ENCODE assay signal across 21 mouse cellular contexts in genomic region chr8:45631023-45631422, GRCm38 (mm10).
"Had no signal": no experiment of that assay in that cellular context is flagged by ENCODE, and none has a peak within 500 bp of the region (broad histone marks: within the 10 kb centered on the region; RNA-seq: fewer than 3 reads in every experiment).

No protein-coding gene starts in this region.

- H3K27me3 ChIP-seq: limb, embryonic 13.5 days; liver, embryonic 13.5 days; midbrain, embryonic 12.5 days; midbrain, embryonic 15.5 days; neural tube, embryonic 12.5 days; neural tube, embryonic 15.5 days had no signal

- H3K4me3 ChIP-seq: limb, embryonic 10.5 days; limb, embryonic 13.5 days; liver, embryonic 13.5 days; neural tube, embryonic 12.5 days; neural tube, embryonic 15.5 days had no signal

- ATAC-seq: midbrain, embryonic 15.5 days had no signal

- H3K27ac ChIP-seq: limb, embryonic 10.5 days; limb, embryonic 13.5 days; liver, embryonic 13.5 days; midbrain, embryonic 12.5 days; midbrain, embryonic 15.5 days; neural tube, embryonic 12.5 days; neural tube, embryonic 15.5 days; stomach, postnatal 0 days had no signal

- H3K4me2 ChIP-seq: liver, embryonic 13.5 days; neural tube, embryonic 12.5 days had no signal

- H3K9me3 ChIP-seq: limb, embryonic 10.5 days; limb, embryonic 13.5 days; liver, embryonic 13.5 days; midbrain, embryonic 12.5 days; midbrain, embryonic 15.5 days; neural tube, embryonic 12.5 days; neural tube, embryonic 15.5 days had no signal

- H3K36me3 ChIP-seq: limb, embryonic 10.5 days; limb, embryonic 13.5 days; liver, embryonic 13.5 days; midbrain, embryonic 12.5 days; midbrain, embryonic 15.5 days; neural tube, embryonic 12.5 days; neural tube, embryonic 15.5 days had no signal

- DNase-seq: kidney, adult 18-20 months; kidney, adult 9 months; kidney, postnatal 14 days; kidney, postnatal 4 days; liver, embryonic 13.5 days; lung, adult 2 months; lung, postnatal 14 days; lung, postnatal 4 days; right cerebral cortex, adult 18-20 months; right cerebral cortex, postnatal 14 days; right cerebral cortex, postnatal 4 days; thymus, adult 2 months; thymus, postnatal 14 days; thymus, postnatal 4 days had no signal

- H3K4me1 ChIP-seq: liver, embryonic 13.5 days had no signal

- H3K9ac ChIP-seq: limb, embryonic 13.5 days; liver, embryonic 13.5 days; midbrain, embryonic 12.5 days; midbrain, embryonic 15.5 days; neural tube, embryonic 12.5 days; neural tube, embryonic 15.5 days had no signal
